Comparison of ENCODE assay signal across 14 mouse cellular contexts in genomic region chr7:129660546-129660945, GRCm38 (mm10).
"Had no signal": no experiment of that assay in that cellular context is flagged by ENCODE, and none has a peak within 500 bp of the region (broad histone marks: within the 10 kb centered on the region; RNA-seq: fewer than 3 reads in every experiment).

No protein-coding gene starts in this region.

- H3K4me2 ChIP-seq: limb, embryonic 12.5 days; liver, embryonic 13.5 days; midbrain, embryonic 13.5 days; neural tube, embryonic 15.5 days had no signal

- H3K9ac ChIP-seq: limb, embryonic 12.5 days; liver, embryonic 13.5 days; liver, postnatal 0 days; midbrain, embryonic 13.5 days; neural tube, embryonic 15.5 days had no signal

- H3K36me3 ChIP-seq: limb, embryonic 12.5 days; liver, embryonic 13.5 days; midbrain, embryonic 13.5 days; neural tube, embryonic 15.5 days had no signal

- H3K27me3 ChIP-seq: liver, embryonic 13.5 days had no signal

- ATAC-seq: midbrain, embryonic 13.5 days had no signal

- H3K27ac ChIP-seq: kidney, postnatal 0 days; layer of hippocampus, adult 2 months; limb, embryonic 12.5 days; liver, embryonic 13.5 days; midbrain, embryonic 13.5 days; neural tube, embryonic 15.5 days had no signal

- H3K9me3 ChIP-seq: limb, embryonic 12.5 days; liver, embryonic 13.5 days; midbrain, embryonic 13.5 days; neural tube, embryonic 15.5 days had no signal

- DNase-seq: kidney, adult 11 months; kidney, adult 9 months; kidney, postnatal 4 days; liver; liver, embryonic 13.5 days; liver, postnatal 0 days; lung, postnatal 14 days; thymus, postnatal 36 days had no signal

- H3K4me3 ChIP-seq: layer of hippocampus, adult 2 months; limb, embryonic 12.5 days; liver, embryonic 13.5 days; midbrain, embryonic 13.5 days; myocyte; neural tube, embryonic 15.5 days had no signal
